Mouse (Mus musculus) retina, postnatal 7 days (tissue): ENCODE data around the gene Fn1.

Source experiments
- DNase-seq: peaks from one replicate; pipeline ENCODE4 v3.0.0-alpha.2; 2012; ENCODE audit warnings: low read depth, low spot score

Fn1 gene

GRCm38 (mm10) chr1:71652551-71653399, at the start of gene Fn1:
Fn1 (minus strand) TSS chr1:71653200.
- DNase-seq, result no peak

- DNase-seq, result no peak
Measured at GRCm38 (mm10) chr1:71696093-71696492, 43.1 kb upstream of the Fn1 start.

- no peak for DNase-seq
Measured at GRCm38 (mm10) chr1:71691472-71692277, 38.7 kb upstream of the Fn1 start.

- DNase-seq, result no peak
Measured at GRCm38 (mm10) chr1:71688926-71689303, 35.9 kb upstream of the Fn1 start.

- DNase-seq, result no peak
Measured at GRCm38 (mm10) chr1:71688272-71688925, 35.4 kb upstream of the Fn1 start.

- no peak for DNase-seq
Measured at GRCm38 (mm10) chr1:71686791-71687190, 33.8 kb upstream of the Fn1 start.

- no peak for DNase-seq
Measured at GRCm38 (mm10) chr1:71683736-71684135, 30.7 kb upstream of the Fn1 start.

GRCm38 (mm10) chr1:71682194-71682715, 29.3 kb upstream of the Fn1 start:
- DNase-seq, result no peak

GRCm38 (mm10) chr1:71681306-71681705, 28.3 kb upstream of the Fn1 start:
- DNase-seq, result no peak

GRCm38 (mm10) chr1:71680046-71680672, 27.2 kb upstream of the Fn1 start:
- DNase-seq, result no peak

- DNase-seq, result no peak
Measured at GRCm38 (mm10) chr1:71675420-71675819, 22.4 kb upstream of the Fn1 start.

- no peak for DNase-seq
Measured at GRCm38 (mm10) chr1:71674274-71674673, 21.3 kb upstream of the Fn1 start.

GRCm38 (mm10) chr1:71673398-71673910, 20.5 kb upstream of the Fn1 start:
- DNase-seq, result no peak

GRCm38 (mm10) chr1:71672346-71672745, 19.3 kb upstream of the Fn1 start:
- no peak for DNase-seq

GRCm38 (mm10) chr1:71663242-71663641, 10.2 kb upstream of the Fn1 start:
- no peak for DNase-seq

GRCm38 (mm10) chr1:71658632-71659031, 5.6 kb upstream of the Fn1 start:
- no peak for DNase-seq

- DNase-seq, result no peak
Measured at GRCm38 (mm10) chr1:71656309-71656708, 3.3 kb upstream of the Fn1 start.

GRCm38 (mm10) chr1:71654221-71654620, 1.2 kb upstream of the Fn1 start:
- no peak for DNase-seq

- no peak for DNase-seq
Measured at GRCm38 (mm10) chr1:71653400-71654159, 580 bp upstream of the Fn1 start.

GRCm38 (mm10) chr1:71651828-71652227, 1.2 kb downstream of the Fn1 start:
- DNase-seq, result no peak

GRCm38 (mm10) chr1:71651315-71651714, 1.7 kb downstream of the Fn1 start:
- DNase-seq, result no peak
